Mouse (Mus musculus): ENCODE data around the gene Kctd17. TPM values are rescaled to one million over a fixed set of nuclear protein-coding genes. Genes with fewer than 3 reads are reported as not detected.

Kctd17 gene
- 35.0 and 37.7 TPM in 2 replicates for polyA plus RNA-seq (2014; fragmentation: Nextera tagmentation; extraction: Ambion mirVana)

- DNase-seq (ENCODE audit: low spot score) (peak; percentile 80), ATAC-seq (replicated peaks; ENCODE audit: low FRiP score, low TSS enrichment, low read depth) (peak; percentile 79)
- H3K9me3 ChIP-seq (ENCODE audit: control insufficient read depth, low read length) = no peaks in the 10 kb centered on the region
- H3K4me1 ChIP-seq (replicated peaks; ENCODE audit: control insufficient read depth, insufficient read depth, low read length) = peaks cover 9% of the 10 kb centered on the region
- H3K4me3 ChIP-seq (ENCODE audit: low read depth, low read length) = peak within 1 kb of the TSS; percentile 58
- H3K27me3 ChIP-seq (replicated peaks; ENCODE audit: control insufficient read depth, insufficient read depth, low read length) = peaks cover 20% of the 10 kb centered on the region
- H3K9ac ChIP-seq (ENCODE audit: low read length) = peak within 1 kb of the TSS; percentile 58
- WGBS = 2% methylated on average over 47 of the region's 52 CpGs
- peak within 1 kb of the TSS; percentile 48; the same call in 1 of the 2 replicates for H3K27ac ChIP-seq (ENCODE audit: low read depth)
- H3K36me3 ChIP-seq (ENCODE audit: control insufficient read depth, insufficient read depth, low read length) = peaks cover 4% of the 10 kb centered on the region
- H3K4me2 ChIP-seq (ENCODE audit: low read length) = peak within 1 kb of the TSS; percentile 68
These were observed at the start of gene Kctd17 for GRCm38 (mm10) chr15:78428391-78429138. Gene Kctd17, plus strand, starts transcription at chr15:78428564.

GRCm38 (mm10) chr15:78380208-78380607 lies 48.2 kb upstream of the Kctd17 start:
- Histone ChIP-seq H3K4me1 (replicated peaks; ENCODE audit: control insufficient read depth, insufficient read depth, low read length) (no peaks in the 10 kb centered on the region), H3K4me3 (ENCODE audit: low read depth, low read length) (no peak overlapping the region), H3K9me3 (ENCODE audit: control insufficient read depth, low read length) (0 out of 2 replicates have a peak, but pooled peaks cover 4% of the 10 kb centered on the region), H3K27ac (ENCODE audit: low read depth) (no peak overlapping the region), H3K36me3 (ENCODE audit: control insufficient read depth, insufficient read depth, low read length) (no peaks in the 10 kb centered on the region), H3K9ac (ENCODE audit: low read length) (no peak overlapping the region), H3K27me3 (replicated peaks; ENCODE audit: control insufficient read depth, insufficient read depth, low read length) (peaks cover 30% of the 10 kb centered on the region), H3K4me2 (ENCODE audit: low read length) (no peak overlapping the region)
- WGBS = 78% methylated on average over 2 of the region's 2 CpGs
- DNase-seq (ENCODE audit: low spot score) (no peak), ATAC-seq (replicated peaks; ENCODE audit: low FRiP score, low TSS enrichment, low read depth) (no peak)

- Histone ChIP-seq H3K9me3 (ENCODE audit: control insufficient read depth, low read length) (0 out of 2 replicates have a peak, but pooled peaks cover 4% of the 10 kb centered on the region), H3K27ac (ENCODE audit: low read depth) (no peak overlapping the region), H3K4me1 (replicated peaks; ENCODE audit: control insufficient read depth, insufficient read depth, low read length) (no peaks in the 10 kb centered on the region), H3K4me3 (ENCODE audit: low read depth, low read length) (no peak overlapping the region), H3K9ac (ENCODE audit: low read length) (no peak overlapping the region), H3K27me3 (replicated peaks; ENCODE audit: control insufficient read depth, insufficient read depth, low read length) (peaks cover 24% of the 10 kb centered on the region), H3K4me2 (ENCODE audit: low read length) (no peak overlapping the region), H3K36me3 (ENCODE audit: control insufficient read depth, insufficient read depth, low read length) (no peaks in the 10 kb centered on the region)
- ATAC-seq (replicated peaks; ENCODE audit: low FRiP score, low TSS enrichment, low read depth) (no peak), DNase-seq (ENCODE audit: low spot score) (no peak)
- 68% methylated on average over 4 of the region's 4 CpGs for WGBS
These were observed 47.6 kb upstream of the Kctd17 start for GRCm38 (mm10) chr15:78380741-78381140.

- H3K9me3 ChIP-seq (ENCODE audit: control insufficient read depth, low read length) = 0 out of 2 replicates have a peak, but pooled peaks cover 4% of the 10 kb centered on the region
These were observed 46.2 kb upstream of the Kctd17 start for GRCm38 (mm10) chr15:78382115-78382514.

GRCm38 (mm10) chr15:78383450-78384219 lies 44.7 kb upstream of the Kctd17 start:
- Histone ChIP-seq H3K9ac (ENCODE audit: low read length) (no peak overlapping the region), H3K4me1 (replicated peaks; ENCODE audit: control insufficient read depth, insufficient read depth, low read length) (no peaks in the 10 kb centered on the region), H3K27me3 (replicated peaks; ENCODE audit: control insufficient read depth, insufficient read depth, low read length) (0 out of 2 replicates have a peak, but pooled peaks cover 8% of the 10 kb centered on the region), H3K27ac (ENCODE audit: low read depth) (no peak overlapping the region), H3K36me3 (ENCODE audit: control insufficient read depth, insufficient read depth, low read length) (no peaks in the 10 kb centered on the region), H3K4me2 (ENCODE audit: low read length) (no peak overlapping the region), H3K4me3 (ENCODE audit: low read depth, low read length) (no peak overlapping the region), H3K9me3 (ENCODE audit: control insufficient read depth, low read length) (0 out of 2 replicates have a peak, but pooled peaks cover 4% of the 10 kb centered on the region)
- DNase-seq (ENCODE audit: low spot score) (no peak), ATAC-seq (replicated peaks; ENCODE audit: low FRiP score, low TSS enrichment, low read depth) (no peak)
- WGBS = 80% methylated on average over 11 of the region's 11 CpGs

More at GRCm38 (mm10) chr15:78382115-78382514, 46.2 kb upstream of the Kctd17 start:
- DNase-seq (ENCODE audit: low spot score) = no peak
- ATAC-seq (replicated peaks; ENCODE audit: low FRiP score, low TSS enrichment, low read depth) = no peak
- Histone ChIP-seq H3K36me3 (ENCODE audit: control insufficient read depth, insufficient read depth, low read length) (no peaks in the 10 kb centered on the region), H3K27ac (ENCODE audit: low read depth) (no peak overlapping the region), H3K4me3 (ENCODE audit: low read depth, low read length) (no peak overlapping the region), H3K4me2 (ENCODE audit: low read length) (no peak overlapping the region), H3K4me1 (replicated peaks; ENCODE audit: control insufficient read depth, insufficient read depth, low read length) (no peaks in the 10 kb centered on the region), H3K9ac (ENCODE audit: low read length) (no peak overlapping the region), H3K27me3 (replicated peaks; ENCODE audit: control insufficient read depth, insufficient read depth, low read length) (peaks cover 16% of the 10 kb centered on the region; the same call in 1 of the 2 replicates)
- 94% methylated on average over 4 of the region's 4 CpGs for WGBS

GRCm38 (mm10) chr15:78384220-78385116 lies 43.9 kb upstream of the Kctd17 start:
- H3K4me3 ChIP-seq (ENCODE audit: low read depth, low read length) = no peak overlapping the region
- H3K4me1 ChIP-seq (replicated peaks; ENCODE audit: control insufficient read depth, insufficient read depth, low read length) = no peaks in the 10 kb centered on the region
- WGBS = 67% methylated on average over 7 of the region's 7 CpGs
- no peak overlapping the region for H3K27ac ChIP-seq (ENCODE audit: low read depth)
- 0 out of 2 replicates have a peak, but pooled peaks cover 8% of the 10 kb centered on the region for H3K27me3 ChIP-seq (replicated peaks; ENCODE audit: control insufficient read depth, insufficient read depth, low read length)
- DNase-seq (ENCODE audit: low spot score) (no peak), ATAC-seq (replicated peaks; ENCODE audit: low FRiP score, low TSS enrichment, low read depth) (no peak)
- H3K9ac ChIP-seq (ENCODE audit: low read length) = no peak overlapping the region
- no peaks in the 10 kb centered on the region for H3K36me3 ChIP-seq (ENCODE audit: control insufficient read depth, insufficient read depth, low read length)
- H3K4me2 ChIP-seq (ENCODE audit: low read length) = no peak overlapping the region
- no peaks in the 10 kb centered on the region for H3K9me3 ChIP-seq (ENCODE audit: control insufficient read depth, low read length)

GRCm38 (mm10) chr15:78385564-78385963 lies 42.8 kb upstream of the Kctd17 start:
- H3K27ac ChIP-seq (ENCODE audit: low read depth) = no peak overlapping the region
- no peak for ATAC-seq (replicated peaks; ENCODE audit: low FRiP score, low TSS enrichment, low read depth)

GRCm38 (mm10) chr15:78390855-78391254 lies 37.5 kb upstream of the Kctd17 start:
- WGBS = 79% methylated on average over 3 of the region's 3 CpGs
- no peaks in the 10 kb centered on the region for H3K4me1 ChIP-seq (replicated peaks; ENCODE audit: control insufficient read depth, insufficient read depth, low read length)
- no peak overlapping the region for H3K4me2 ChIP-seq (ENCODE audit: low read length)
- no peak overlapping the region for H3K4me3 ChIP-seq (ENCODE audit: low read depth, low read length)
- no peaks in the 10 kb centered on the region for H3K36me3 ChIP-seq (ENCODE audit: control insufficient read depth, insufficient read depth, low read length)
- H3K27me3 ChIP-seq (replicated peaks; ENCODE audit: control insufficient read depth, insufficient read depth, low read length) = peaks cover 8% of the 10 kb centered on the region; the same call in 1 of the 2 replicates
- H3K9me3 ChIP-seq (ENCODE audit: control insufficient read depth, low read length) = no peaks in the 10 kb centered on the region
- DNase-seq (ENCODE audit: low spot score) (no peak), ATAC-seq (replicated peaks; ENCODE audit: low FRiP score, low TSS enrichment, low read depth) (no peak)
- no peak overlapping the region for H3K9ac ChIP-seq (ENCODE audit: low read length)
- H3K27ac ChIP-seq (ENCODE audit: low read depth) = no peak overlapping the region

More at GRCm38 (mm10) chr15:78385564-78385963, 42.8 kb upstream of the Kctd17 start:
- 76% methylated on average over 1 of the region's 1 CpGs for WGBS
- Histone ChIP-seq H3K36me3 (ENCODE audit: control insufficient read depth, insufficient read depth, low read length) (no peaks in the 10 kb centered on the region), H3K27me3 (replicated peaks; ENCODE audit: control insufficient read depth, insufficient read depth, low read length) (0 out of 2 replicates have a peak, but pooled peaks cover 4% of the 10 kb centered on the region), H3K4me2 (ENCODE audit: low read length) (no peak overlapping the region), H3K9me3 (ENCODE audit: control insufficient read depth, low read length) (no peaks in the 10 kb centered on the region), H3K9ac (ENCODE audit: low read length) (no peak overlapping the region), H3K4me1 (replicated peaks; ENCODE audit: control insufficient read depth, insufficient read depth, low read length) (no peaks in the 10 kb centered on the region), H3K4me3 (ENCODE audit: low read depth, low read length) (no peak overlapping the region)
- DNase-seq (ENCODE audit: low spot score) = no peak

All from intestine, embryonic 14.5 days (tissue).